Mouse (Mus musculus): ENCODE measurements around the gene Fbxo47. TPM values are rescaled to one million over a fixed set of nuclear protein-coding genes. Genes with fewer than 3 reads are reported as not detected.

Fbxo47 gene
- total and polyA plus RNA-seq, 2 experiments from 2014 or later = 0.38 to 0.88 TPM

GRCm38 (mm10) chr11:97817379-97817778 is 66.6 kb downstream of the Fbxo47 start:
- WGBS = 45% methylated on average over 5 of the region's 5 CpGs
- no peak overlapping the region for H3K27ac ChIP-seq (ENCODE audit: low read depth, low read length)

GRCm38 (mm10) chr11:97816916-97817315 is 67.0 kb downstream of the Fbxo47 start:
- TF ChIP-seq CTCF (IDR thresholded peaks at IDR 0.05) = no peak
- Histone ChIP-seq H3K27ac (ENCODE audit: low read depth, low read length) (no peak overlapping the region), H3K36me3 (ENCODE audit: insufficient read depth, low read length) (peaks cover 53% of the 10 kb centered on the region), H3K9ac (replicated peaks; ENCODE audit: low read length, poor library complexity, severe bottlenecking) (no peak overlapping the region), H3K27me3 (ENCODE audit: insufficient read depth, low read length) (no peaks in the 10 kb centered on the region), H3K4me2 (ENCODE audit: low read depth, low read length, poor library complexity, severe bottlenecking) (no peak overlapping the region), H3K4me1 (ENCODE audit: insufficient read depth, low read length) (peaks cover 20% of the 10 kb centered on the region), H3K9me3 (ENCODE audit: low read length) (no peaks in the 10 kb centered on the region), H3K4me3 (ENCODE audit: low read depth, low read length) (no peak overlapping the region)
- no peak for DNase-seq (ENCODE audit: low spot score)
- no peak for ATAC-seq (ENCODE audit: low FRiP score)
- 68% methylated on average over 9 of the region's 9 CpGs for WGBS

More at GRCm38 (mm10) chr11:97817379-97817778, 66.6 kb downstream of the Fbxo47 start:
- Histone ChIP-seq H3K9me3 (ENCODE audit: low read length) (no peaks in the 10 kb centered on the region), H3K9ac (replicated peaks; ENCODE audit: low read length, poor library complexity, severe bottlenecking) (no peak overlapping the region), H3K4me2 (ENCODE audit: low read depth, low read length, poor library complexity, severe bottlenecking) (no peak overlapping the region), H3K4me3 (ENCODE audit: low read depth, low read length) (no peak overlapping the region), H3K27me3 (ENCODE audit: insufficient read depth, low read length) (no peaks in the 10 kb centered on the region), H3K36me3 (ENCODE audit: insufficient read depth, low read length) (peaks cover 53% of the 10 kb centered on the region), H3K4me1 (ENCODE audit: insufficient read depth, low read length) (peaks cover 15% of the 10 kb centered on the region)
- TF ChIP-seq CTCF (IDR thresholded peaks at IDR 0.05) = no peak
- ATAC-seq (ENCODE audit: low FRiP score) = no peak
- no peak for DNase-seq (ENCODE audit: low spot score)

- no peaks in the 10 kb centered on the region for H3K27me3 ChIP-seq (ENCODE audit: insufficient read depth, low read length)
- TF ChIP-seq CTCF (IDR thresholded peaks at IDR 0.05) = no peak
- H3K4me3 ChIP-seq (ENCODE audit: low read depth, low read length) = no peak overlapping the region
- ATAC-seq (ENCODE audit: low FRiP score) (no peak), DNase-seq (ENCODE audit: low spot score) (no peak)
- no peaks in the 10 kb centered on the region for H3K9me3 ChIP-seq (ENCODE audit: low read length)
- WGBS = 33% methylated on average over 5 of the region's 5 CpGs
- no peak overlapping the region for H3K9ac ChIP-seq (replicated peaks; ENCODE audit: low read length, poor library complexity, severe bottlenecking)
- peaks cover 47% of the 10 kb centered on the region for H3K36me3 ChIP-seq (ENCODE audit: insufficient read depth, low read length)
- 0 out of 2 replicates have a peak overlapping the region, but pooled peaks have one; percentile 21 for H3K27ac ChIP-seq (ENCODE audit: low read depth, low read length)
- no peak overlapping the region for H3K4me2 ChIP-seq (ENCODE audit: low read depth, low read length, poor library complexity, severe bottlenecking)
- H3K4me1 ChIP-seq (ENCODE audit: insufficient read depth, low read length) = peaks cover 27% of the 10 kb centered on the region
Measured at GRCm38 (mm10) chr11:97816176-97816575, 67.8 kb downstream of the Fbxo47 start.

GRCm38 (mm10) chr11:97815736-97816135 is 68.2 kb downstream of the Fbxo47 start:
- Histone ChIP-seq H3K27me3 (ENCODE audit: insufficient read depth, low read length) (no peaks in the 10 kb centered on the region), H3K4me1 (ENCODE audit: insufficient read depth, low read length) (peaks cover 31% of the 10 kb centered on the region), H3K9me3 (ENCODE audit: low read length) (no peaks in the 10 kb centered on the region), H3K4me2 (ENCODE audit: low read depth, low read length, poor library complexity, severe bottlenecking) (no peak overlapping the region), H3K36me3 (ENCODE audit: insufficient read depth, low read length) (peaks cover 43% of the 10 kb centered on the region), H3K27ac (ENCODE audit: low read depth, low read length) (0 out of 2 replicates have a peak overlapping the region, but pooled peaks have one; percentile 21), H3K9ac (replicated peaks; ENCODE audit: low read length, poor library complexity, severe bottlenecking) (no peak overlapping the region), H3K4me3 (ENCODE audit: low read depth, low read length) (no peak overlapping the region)
- TF ChIP-seq CTCF (IDR thresholded peaks at IDR 0.05) = no peak
- DNase-seq (ENCODE audit: low spot score) (no peak), ATAC-seq (ENCODE audit: low FRiP score) (no peak)
- WGBS = 63% methylated on average over 11 of the region's 11 CpGs

- Histone ChIP-seq H3K9ac (replicated peaks; ENCODE audit: low read length, poor library complexity, severe bottlenecking) (no peak overlapping the region), H3K27ac (ENCODE audit: low read depth, low read length) (peak overlapping the region; percentile 93), H3K4me3 (ENCODE audit: low read depth, low read length) (no peak overlapping the region), H3K9me3 (ENCODE audit: low read length) (no peaks in the 10 kb centered on the region), H3K27me3 (ENCODE audit: insufficient read depth, low read length) (no peaks in the 10 kb centered on the region), H3K36me3 (ENCODE audit: insufficient read depth, low read length) (peaks cover 38% of the 10 kb centered on the region), H3K4me1 (ENCODE audit: insufficient read depth, low read length) (peaks cover 32% of the 10 kb centered on the region), H3K4me2 (ENCODE audit: low read depth, low read length, poor library complexity, severe bottlenecking) (no peak overlapping the region)
- WGBS = 63% methylated on average over 17 of the region's 17 CpGs
- no peak for TF ChIP-seq CTCF (IDR thresholded peaks at IDR 0.05)
- ATAC-seq (ENCODE audit: low FRiP score) = no peak
- DNase-seq (ENCODE audit: low spot score) = no peak
Measured at GRCm38 (mm10) chr11:97813746-97814515, 70.0 kb downstream of the Fbxo47 start.

GRCm38 (mm10) chr11:97813085-97813484 is 70.9 kb downstream of the Fbxo47 start:
- Histone ChIP-seq H3K27ac (ENCODE audit: low read depth, low read length) (peak overlapping the region; percentile 93), H3K9ac (replicated peaks; ENCODE audit: low read length, poor library complexity, severe bottlenecking) (peak overlapping the region; percentile 44), H3K27me3 (ENCODE audit: insufficient read depth, low read length) (no peaks in the 10 kb centered on the region), H3K36me3 (ENCODE audit: insufficient read depth, low read length) (peaks cover 40% of the 10 kb centered on the region), H3K4me3 (ENCODE audit: low read depth, low read length) (no peak overlapping the region), H3K9me3 (ENCODE audit: low read length) (no peaks in the 10 kb centered on the region), H3K4me1 (ENCODE audit: insufficient read depth, low read length) (peaks cover 33% of the 10 kb centered on the region), H3K4me2 (ENCODE audit: low read depth, low read length, poor library complexity, severe bottlenecking) (peak overlapping the region; percentile 39)
- 16% methylated on average over 7 of the region's 7 CpGs for WGBS
- no peak for TF ChIP-seq CTCF (IDR thresholded peaks at IDR 0.05)
- ATAC-seq (ENCODE audit: low FRiP score) = peak; percentile 47; the same call in 1 of the 2 replicates
- DNase-seq (ENCODE audit: low spot score) = no peak
